Mouse (Mus musculus): ENCODE results near the gene Sec24a. TPM values are rescaled to one million over a fixed set of nuclear protein-coding genes. Genes with fewer than 3 reads are reported as not detected.
"Not testable (repeated sequence)": the region's sequence is repeated elsewhere in the genome, so short reads cannot be mapped to it uniquely, and the experiment has no call there.

The Sec24a gene
- polyA plus RNA-seq, 1 experiment from 2014 or later = 8.4 TPM

GRCm38 (mm10) chr11:51757625-51758024, 5.8 kb downstream of the Sec24a start:
- Histone ChIP-seq H3K36me3 (ENCODE audit: control insufficient read depth, insufficient read depth, low read length) (no peaks in the 10 kb centered on the region), H3K4me2 (replicated peaks; ENCODE audit: low read depth) (no peak overlapping the region), H3K9ac (ENCODE audit: low read length) (no peak overlapping the region), H3K27ac (replicated peaks) (no peak overlapping the region), H3K27me3 (ENCODE audit: control insufficient read depth, insufficient read depth, low read length) (no peaks in the 10 kb centered on the region), H3K9me3 (ENCODE audit: control insufficient read depth, low read length) (no peaks in the 10 kb centered on the region), H3K4me3 (ENCODE audit: low read depth, low read length) (no peak overlapping the region), H3K4me1 (replicated peaks; ENCODE audit: control insufficient read depth, insufficient read depth) (no peaks in the 10 kb centered on the region)
- ATAC-seq (ENCODE audit: low FRiP score, low TSS enrichment) (no peak), DNase-seq (ENCODE audit: low spot score) (no peak)
- 74% methylated on average over 5 of the region's 5 CpGs for WGBS
- TF ChIP-seq EP300 (optimal IDR thresholded peaks at IDR 0.05) (no peak), CTCF (IDR thresholded peaks at IDR 0.05; ENCODE audit: low read depth) (no peak)

GRCm38 (mm10) chr11:51757023-51757422, 6.4 kb downstream of the Sec24a start:
- ATAC-seq (ENCODE audit: low FRiP score, low TSS enrichment) (no peak), DNase-seq (ENCODE audit: low spot score) (no peak)
- Histone ChIP-seq H3K4me3 (ENCODE audit: low read depth, low read length) (peak overlapping the region; percentile 93), H3K27ac (replicated peaks) (peak overlapping the region; percentile 92), H3K36me3 (ENCODE audit: control insufficient read depth, insufficient read depth, low read length) (no peaks in the 10 kb centered on the region), H3K4me1 (replicated peaks; ENCODE audit: control insufficient read depth, insufficient read depth) (no peaks in the 10 kb centered on the region), H3K27me3 (ENCODE audit: control insufficient read depth, insufficient read depth, low read length) (no peaks in the 10 kb centered on the region), H3K9ac (ENCODE audit: low read length) (peak overlapping the region; percentile 98), H3K4me2 (replicated peaks; ENCODE audit: low read depth) (peak overlapping the region; percentile 85), H3K9me3 (ENCODE audit: control insufficient read depth, low read length) (no peaks in the 10 kb centered on the region)
- TF ChIP-seq EP300 (optimal IDR thresholded peaks at IDR 0.05) (no peak), CTCF (IDR thresholded peaks at IDR 0.05; ENCODE audit: low read depth) (no peak)
- 71% methylated on average over 11 of the region's 11 CpGs for WGBS

GRCm38 (mm10) chr11:51756352-51756771, 7.1 kb downstream of the Sec24a start:
- Histone ChIP-seq H3K36me3 (ENCODE audit: control insufficient read depth, insufficient read depth, low read length) (no peaks in the 10 kb centered on the region), H3K4me3 (ENCODE audit: low read depth, low read length) (peak overlapping the region; percentile 93), H3K27ac (replicated peaks) (peak overlapping the region; percentile 92), H3K4me1 (replicated peaks; ENCODE audit: control insufficient read depth, insufficient read depth) (no peaks in the 10 kb centered on the region), H3K9me3 (ENCODE audit: control insufficient read depth, low read length) (no peaks in the 10 kb centered on the region), H3K9ac (ENCODE audit: low read length) (peak overlapping the region; percentile 98), H3K4me2 (replicated peaks; ENCODE audit: low read depth) (peak overlapping the region; percentile 85), H3K27me3 (ENCODE audit: control insufficient read depth, insufficient read depth, low read length) (no peaks in the 10 kb centered on the region)
- WGBS = under 1% methylated on average over 40 of the region's 41 CpGs
- DNase-seq (ENCODE audit: low spot score) = peak; percentile 96
- ATAC-seq (ENCODE audit: low FRiP score, low TSS enrichment) = peak; percentile 100
- no peak for TF ChIP-seq CTCF (IDR thresholded peaks at IDR 0.05; ENCODE audit: low read depth)
- no peak for TF ChIP-seq EP300 (optimal IDR thresholded peaks at IDR 0.05)

- H3K9ac ChIP-seq (ENCODE audit: low read length) = peak overlapping the region; percentile 98
- H3K9me3 ChIP-seq (ENCODE audit: control insufficient read depth, low read length) = no peaks in the 10 kb centered on the region
- no peaks in the 10 kb centered on the region for H3K4me1 ChIP-seq (replicated peaks; ENCODE audit: control insufficient read depth, insufficient read depth)
- ATAC-seq (ENCODE audit: low FRiP score, low TSS enrichment) (peak; percentile 69), DNase-seq (ENCODE audit: low spot score) (no peak)
- no peaks in the 10 kb centered on the region for H3K36me3 ChIP-seq (ENCODE audit: control insufficient read depth, insufficient read depth, low read length)
- peak overlapping the region; percentile 93 for H3K4me3 ChIP-seq (ENCODE audit: low read depth, low read length)
- no peaks in the 10 kb centered on the region for H3K27me3 ChIP-seq (ENCODE audit: control insufficient read depth, insufficient read depth, low read length)
- H3K27ac ChIP-seq (replicated peaks) = peak overlapping the region; percentile 92
- TF ChIP-seq CTCF (IDR thresholded peaks at IDR 0.05; ENCODE audit: low read depth) (0 out of 2 replicates have a peak, but pooled peaks have one; percentile 1), EP300 (optimal IDR thresholded peaks at IDR 0.05) (no peak)
- H3K4me2 ChIP-seq (replicated peaks; ENCODE audit: low read depth) = peak overlapping the region; percentile 85
- WGBS = under 1% methylated on average over 42 of the region's 46 CpGs
Observed at GRCm38 (mm10) chr11:51755621-51756311, 7.7 kb downstream of the Sec24a start.

- not testable (repeated sequence) for H3K9ac ChIP-seq (ENCODE audit: low read length); H3K9me3 ChIP-seq (ENCODE audit: control insufficient read depth, low read length); H3K36me3 ChIP-seq (ENCODE audit: control insufficient read depth, insufficient read depth, low read length); H3K27ac ChIP-seq (replicated peaks); DNase-seq (ENCODE audit: low spot score); H3K27me3 ChIP-seq (ENCODE audit: control insufficient read depth, insufficient read depth, low read length); H3K4me2 ChIP-seq (replicated peaks; ENCODE audit: low read depth); ATAC-seq (ENCODE audit: low FRiP score, low TSS enrichment); H3K4me1 ChIP-seq (replicated peaks; ENCODE audit: control insufficient read depth, insufficient read depth); H3K4me3 ChIP-seq (ENCODE audit: low read depth, low read length)
- WGBS = 83% methylated on average over 6 of the region's 6 CpGs
Observed at GRCm38 (mm10) chr11:51751623-51752225, 11.7 kb downstream of the Sec24a start.

- DNase-seq (ENCODE audit: low spot score) (peak; percentile 39), ATAC-seq (ENCODE audit: low FRiP score, low TSS enrichment) (0 out of 2 replicates have a peak, but pooled peaks have one; percentile 26)
- no peak for TF ChIP-seq CTCF (IDR thresholded peaks at IDR 0.05; ENCODE audit: low read depth)
- no peak for TF ChIP-seq EP300 (optimal IDR thresholded peaks at IDR 0.05)
- 26% methylated on average over 1 of the region's 1 CpGs for WGBS
- no peak overlapping the region for H3K4me2 ChIP-seq (replicated peaks; ENCODE audit: low read depth)
- peaks cover 10% of the 10 kb centered on the region; the same call in 1 of the 2 replicates for H3K36me3 ChIP-seq (ENCODE audit: control insufficient read depth, insufficient read depth, low read length)
- H3K4me1 ChIP-seq (replicated peaks; ENCODE audit: control insufficient read depth, insufficient read depth) = no peaks in the 10 kb centered on the region
- H3K9me3 ChIP-seq (ENCODE audit: control insufficient read depth, low read length) = no peaks in the 10 kb centered on the region
- no peaks in the 10 kb centered on the region for H3K27me3 ChIP-seq (ENCODE audit: control insufficient read depth, insufficient read depth, low read length)
- no peak overlapping the region for H3K9ac ChIP-seq (ENCODE audit: low read length)
- no peak overlapping the region for H3K27ac ChIP-seq (replicated peaks)
- no peak overlapping the region for H3K4me3 ChIP-seq (ENCODE audit: low read depth, low read length)
Observed at GRCm38 (mm10) chr11:51746096-51746495, 17.3 kb downstream of the Sec24a start.

Data from stomach, postnatal 0 days (tissue).